In the genomic region with DNA sequence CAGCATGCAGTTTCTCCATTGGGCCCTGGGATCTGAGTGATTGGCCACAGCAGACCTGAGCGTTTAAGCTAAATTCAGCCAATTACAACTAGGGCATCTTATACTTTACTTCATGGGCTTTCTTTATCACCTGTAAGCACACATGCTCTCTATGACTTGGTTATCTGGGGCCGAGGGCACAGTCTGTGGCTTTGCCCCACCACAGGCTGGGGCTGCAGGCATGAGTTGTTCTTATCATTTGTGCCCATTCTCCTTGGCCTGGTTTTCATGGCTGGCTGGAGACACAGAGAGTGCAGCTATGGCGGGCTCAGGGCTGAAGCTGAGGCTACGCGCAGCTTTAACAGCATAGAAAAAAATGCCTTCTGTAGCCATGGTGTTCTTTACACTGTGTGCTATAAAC, we compare ENCODE assay signal across 21 mouse cellular contexts.
DNase-seq lines count a peak whose midpoint lies in the region; ATAC-seq and TF ChIP-seq lines count a peak whose summit lies in the region.
"Had no signal": no experiment of that assay in that cellular context is flagged by ENCODE, and none has a peak within 500 bp of the region (broad histone marks: within the 10 kb centered on the region; RNA-seq: fewer than 3 reads in every experiment).

No protein-coding gene starts in this region.

- no peaks in the 10 kb centered on the region for H3K4me1 ChIP-seq in liver, embryonic 11.5 days (replicated peaks; ENCODE audit: control insufficient read depth, insufficient read depth, low read length)
- peaks cover 4 to 7% of the 10 kb centered on the region in 2 experiments for H3K4me1 ChIP-seq in MEL (ENCODE audit: control insufficient read depth in 1 of 2, insufficient read depth in 2 of 2, low read length in 2 of 2)
- H3K4me1 ChIP-seq in liver, embryonic 14.5 days (replicated peaks; ENCODE audit: control insufficient read depth in 2 of 2, insufficient read depth in 2 of 2, low read length in 1 of 2), result no peaks in the 10 kb centered on the region
- H3K4me1 ChIP-seq: embryonic facial prominence, embryonic 10.5 days; embryonic facial prominence, embryonic 12.5 days; forebrain, embryonic 13.5 days; forebrain, embryonic 15.5 days had no signal

- H3K79me2 ChIP-seq in MEL (ENCODE audit: control insufficient read depth, insufficient read depth, low read length, poor library complexity), result no peaks in the 10 kb centered on the region

- ATAC-seq in liver, embryonic 11.5 days (replicated peaks; ENCODE audit: low FRiP score), result peak; percentile 72
- peak; percentile 72 for ATAC-seq in liver, embryonic 14.5 days (ENCODE audit: insufficient read depth)
- ATAC-seq: forebrain, embryonic 13.5 days; forebrain, embryonic 15.5 days; forebrain, postnatal 0 days had no signal

- no peak for TF ChIP-seq CTCF in MEL (IDR thresholded peaks at IDR 0.05 in 2 of 3, conservative IDR thresholded peaks at IDR 0.05 in 1 of 3; ENCODE audit: control insufficient read depth in 1 of 3, insufficient read depth in 1 of 3, low read depth in 2 of 3, low read length in 3 of 3, poor library complexity in 1 of 3, severe bottlenecking in 1 of 3)
- TF ChIP-seq CTCF in liver, embryonic 14.5 days (IDR thresholded peaks at IDR 0.05; ENCODE audit: low read depth), result no peak

- no peak overlapping the region for H3K9ac ChIP-seq in liver, embryonic 11.5 days (ENCODE audit: low read depth, low read length)
- H3K9ac ChIP-seq in MEL (ENCODE audit: control insufficient read depth, low read depth, low read length, poor library complexity, severe bottlenecking), result no peak overlapping the region
- H3K9ac ChIP-seq in liver, embryonic 14.5 days (replicated peaks), result no peak overlapping the region
- H3K9ac ChIP-seq: embryonic facial prominence, embryonic 12.5 days; forebrain, embryonic 13.5 days; forebrain, embryonic 15.5 days; forebrain, postnatal 0 days had no signal

- H3K4me3 ChIP-seq in liver, embryonic 11.5 days (ENCODE audit: low read depth, low read length), result no peak overlapping the region
- no peak overlapping the region for H3K4me3 ChIP-seq in MEL (ENCODE audit: control insufficient read depth in 1 of 2, insufficient read depth in 1 of 2, low read depth in 2 of 2, low read length in 2 of 2)
- no peak overlapping the region for H3K4me3 ChIP-seq in liver, embryonic 14.5 days (ENCODE audit: insufficient read depth in 1 of 2, low read depth in 2 of 2, low read length in 2 of 2)
- H3K4me3 ChIP-seq: embryonic facial prominence, embryonic 10.5 days; embryonic facial prominence, embryonic 12.5 days; forebrain, embryonic 13.5 days; forebrain, embryonic 15.5 days had no signal

- TF ChIP-seq RAD21 in MEL (IDR thresholded peaks at IDR 0.05; ENCODE audit: low read depth, low read length), result no peak

- no peaks in the 10 kb centered on the region for H3K27me3 ChIP-seq in liver, embryonic 11.5 days (replicated peaks; ENCODE audit: control insufficient read depth, insufficient read depth, low read length)
- H3K27me3 ChIP-seq in MEL (ENCODE audit: control insufficient read depth in 1 of 2, insufficient read depth in 2 of 2, low read length in 2 of 2), result no peaks in the 10 kb centered on the region
- no peaks in the 10 kb centered on the region for H3K27me3 ChIP-seq in liver, embryonic 14.5 days (ENCODE audit: control insufficient read depth, insufficient read depth, low read length)
- H3K27me3 ChIP-seq: embryonic facial prominence, embryonic 12.5 days; forebrain, embryonic 13.5 days; forebrain, embryonic 15.5 days had no signal

- H3K9me3 ChIP-seq in liver, embryonic 11.5 days (ENCODE audit: control insufficient read depth, low read length), result no peaks in the 10 kb centered on the region
- no peaks in the 10 kb centered on the region for H3K9me3 ChIP-seq in MEL (replicated peaks; ENCODE audit: insufficient read depth, low read length)
- H3K9me3 ChIP-seq in liver, embryonic 14.5 days (ENCODE audit: control insufficient read depth, low read length), result no peaks in the 10 kb centered on the region
- H3K9me3 ChIP-seq: embryonic facial prominence, embryonic 10.5 days; embryonic facial prominence, embryonic 12.5 days; forebrain, embryonic 13.5 days; forebrain, embryonic 15.5 days had no signal

- 72% methylated on average over 5 of the region's 5 CpGs for WGBS in liver, embryonic 11.5 days
- 51% methylated on average over 5 of the region's 5 CpGs for WGBS in liver, embryonic 14.5 days (ENCODE audit: insufficient replicate concordance)

- H3K4me2 ChIP-seq in liver, embryonic 11.5 days, result no peak overlapping the region
- H3K4me2 ChIP-seq in liver, embryonic 14.5 days (ENCODE audit: low read depth), result no peak overlapping the region
- H3K4me2 ChIP-seq: embryonic facial prominence, embryonic 12.5 days; forebrain, embryonic 13.5 days; forebrain, embryonic 15.5 days had no signal

- intact Hi-C loops in left cerebral cortex, postnatal 25 days (cut with DNase I), result no loop called here

- no peak overlapping the region for H3K27ac ChIP-seq in liver, embryonic 11.5 days (ENCODE audit: low read depth, low read length)
- no peak overlapping the region for H3K27ac ChIP-seq in MEL (ENCODE audit: control insufficient read depth, low read depth, low read length)
- no peak overlapping the region for H3K27ac ChIP-seq in liver, embryonic 14.5 days
- H3K27ac ChIP-seq: embryonic facial prominence, embryonic 10.5 days; embryonic facial prominence, embryonic 12.5 days; forebrain, embryonic 13.5 days; forebrain, embryonic 15.5 days had no signal

- no peak for DNase-seq in liver, embryonic 11.5 days (ENCODE audit: low spot score)
- DNase-seq in liver (no peak), MEL (ENCODE audit: low read depth, low spot score) (peak; percentile 78), MEL-GATA-1-ER (ENCODE audit: extremely low read depth, low read depth) (peak; percentile 84)
- DNase-seq in liver, embryonic 14.5 days (ENCODE audit: low read depth in 3 of 3, low spot score in 3 of 3), result no peak
- DNase-seq in left cerebral cortex, postnatal 25 days (ENCODE audit: low spot score in 2 of 2), result no peak
- no peak for DNase-seq in urinary bladder, postnatal 36 days (ENCODE audit: low spot score in 2 of 2)
- no peak for DNase-seq in lung, postnatal 10 days
- DNase-seq: adrenal gland, adult 2 months; adrenal gland, postnatal 10 days; adrenal gland, postnatal 25 days; cerebellum, adult 11-12 months; cerebellum, adult 2 months; cerebellum, adult 9-10 months; cerebellum, postnatal 10 days; cerebellum, postnatal 25 days; forebrain, postnatal 0 days had no signal

- H3K36me3 ChIP-seq in liver, embryonic 11.5 days (ENCODE audit: control insufficient read depth, insufficient read depth, low read length), result no peaks in the 10 kb centered on the region
- peaks cover 0 to 5% of the 10 kb centered on the region in 2 experiments; a peak in 2 of 4 replicates for H3K36me3 ChIP-seq in MEL (ENCODE audit: control insufficient read depth in 1 of 2, insufficient read depth in 2 of 2, low read length in 2 of 2)
- H3K36me3 ChIP-seq in liver, embryonic 14.5 days (replicated peaks; ENCODE audit: control insufficient read depth, insufficient read depth, low read depth), result no peaks in the 10 kb centered on the region
- H3K36me3 ChIP-seq: embryonic facial prominence, embryonic 10.5 days; embryonic facial prominence, embryonic 12.5 days; forebrain, embryonic 15.5 days had no signal

- TF ChIP-seq EP300 in MEL (IDR thresholded peaks at IDR 0.05; ENCODE audit: low read depth in 1 of 2, low read length in 2 of 2), result peak; percentile 91 to 97
- no peak for TF ChIP-seq EP300 in liver, embryonic 14.5 days (IDR thresholded peaks at IDR 0.05; ENCODE audit: low read depth)

- no peak for TF ChIP-seq POLR2A in MEL (IDR thresholded peaks at IDR 0.05; ENCODE audit: control insufficient read depth in 1 of 2, insufficient read depth in 1 of 2, low read depth in 1 of 2, low read length in 2 of 2, poor library complexity in 1 of 2)

TF ChIP-seq in MEL, 35 proteins besides CTCF, POLR2A, EP300 and RAD21 (continues in another document):
- no peak for TF ChIP-seq CHD1 (IDR thresholded peaks at IDR 0.05; ENCODE audit: low read depth, low read length)
- no peak for TF ChIP-seq MYC (IDR thresholded peaks at IDR 0.05; ENCODE audit: low read depth, low read length)
- peak; percentile 99 for TF ChIP-seq TCF12 (IDR thresholded peaks at IDR 0.05; ENCODE audit: low read depth, low read length)
- TF ChIP-seq MYB (IDR thresholded peaks at IDR 0.05; ENCODE audit: low read depth, low read length), result no peak
- no peak for TF ChIP-seq NRF1 (IDR thresholded peaks at IDR 0.05; ENCODE audit: insufficient read depth, low read depth, low read length, poor library complexity, severe bottlenecking)
- TF ChIP-seq GABPA (IDR thresholded peaks at IDR 0.05; ENCODE audit: low read depth, low read length), result no peak
- no peak for TF ChIP-seq KAT2A (conservative IDR thresholded peaks at IDR 0.05; ENCODE audit: low read depth, low read length)
- TF ChIP-seq SIN3A (IDR thresholded peaks at IDR 0.05; ENCODE audit: low read length), result no peak
- no peak for TF ChIP-seq MEF2A (IDR thresholded peaks at IDR 0.05; ENCODE audit: extremely low read depth, insufficient replicate concordance, low read depth, low read length, poor library complexity, severe bottlenecking)
- TF ChIP-seq ELF1 (IDR thresholded peaks at IDR 0.05; ENCODE audit: low read depth, low read length), result no peak
- TF ChIP-seq ETS1 (IDR thresholded peaks at IDR 0.05; ENCODE audit: low read depth, low read length), result peak; percentile 85
- TF ChIP-seq POLR2AphosphoS5 (IDR thresholded peaks at IDR 0.05; ENCODE audit: borderline replicate concordance, low read depth, low read length), result no peak
- TF ChIP-seq ZC3H11A (IDR thresholded peaks at IDR 0.05; ENCODE audit: low read depth, low read length), result no peak
- no peak; the same call in 1 of the 2 replicates for TF ChIP-seq CHD2 (IDR thresholded peaks at IDR 0.05; ENCODE audit: low read length)
- no peak for TF ChIP-seq UBTF (IDR thresholded peaks at IDR 0.05; ENCODE audit: borderline replicate concordance, insufficient read depth, low read depth, low read length)
- TF ChIP-seq TAL1 (IDR thresholded peaks at IDR 0.05; ENCODE audit: low read length), result peak; percentile 80
- peak; percentile 91 for TF ChIP-seq GATA1 (IDR thresholded peaks at IDR 0.05; ENCODE audit: low read depth, low read length)
- TF ChIP-seq MAFK (IDR thresholded peaks at IDR 0.05; ENCODE audit: borderline replicate concordance, low read depth, low read length), result peak; percentile 64; the same call in 1 of the 2 replicates
- peak; percentile 69; the same call in 1 of the 2 replicates for TF ChIP-seq BHLHE40 (IDR thresholded peaks at IDR 0.05; ENCODE audit: borderline replicate concordance, low read depth, low read length)
- no peak for TF ChIP-seq TBP (IDR thresholded peaks at IDR 0.05; ENCODE audit: low read depth, low read length)
- no peak for TF ChIP-seq NELFE (IDR thresholded peaks at IDR 0.05; ENCODE audit: low read depth, low read length)
- no peak for TF ChIP-seq MAX (IDR thresholded peaks at IDR 0.05; ENCODE audit: low read length)
- TF ChIP-seq RCOR1 (IDR thresholded peaks at IDR 0.05; ENCODE audit: low read depth, low read length), result peak; percentile 94
- TF ChIP-seq E2F4 (IDR thresholded peaks at IDR 0.05; ENCODE audit: borderline replicate concordance, low read depth, low read length), result no peak

Comparison
In these comparisons a context has a peak if more than half of its experiments do, and no peak if none do; other contexts are left out.
1. DNase-seq: peak in MEL (single experiment) and MEL-GATA-1-ER (single experiment); none in liver, embryonic 11.5 days (single experiment), liver (single experiment), liver, embryonic 14.5 days (0 of 3), left cerebral cortex, postnatal 25 days (0 of 2), urinary bladder, postnatal 36 days (0 of 2) and lung, postnatal 10 days (single experiment).